Mouse (Mus musculus) kidney, adult 2 months (tissue): Measurements from ENCODE around the gene Eno2.

Source experiments
- CTCF ChIP-seq: fragments of 200-500 bp; conservative IDR thresholded peaks from 2 replicates; pipeline ENCODE4 v1.5.1; 2011; ENCODE audit warnings: low read depth, mild to moderate bottlenecking, control low read depth, low read length, moderate library complexity, mixed read lengths; ENCODE audit not compliant: insufficient read depth, insufficient read length
- POLR2A ChIP-seq: fragments of 200-500 bp; IDR thresholded peaks from one replicate; pipeline ENCODE4 v1.6.1; 2011; ENCODE audit warnings: low read depth, low read length, control low read depth

DNA sequence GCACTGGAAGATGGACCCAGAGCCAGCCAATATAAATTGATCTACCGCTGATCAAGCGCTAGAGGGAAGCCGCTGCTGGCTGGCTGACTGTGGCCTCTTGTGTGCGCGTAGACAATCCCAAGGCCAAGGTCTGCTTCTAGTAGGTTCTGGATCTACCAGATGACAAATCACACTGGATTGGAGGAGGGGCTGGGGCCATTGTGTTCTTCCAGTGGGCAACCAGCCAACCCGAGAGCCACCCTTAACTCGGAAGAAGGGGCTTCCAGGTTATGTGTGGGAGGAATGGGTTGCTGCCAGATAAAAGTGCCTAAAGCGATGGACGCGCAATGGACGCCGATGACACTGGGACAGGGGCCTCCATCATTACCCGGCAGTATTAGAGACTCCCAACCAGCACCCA is 51.5 kb downstream of the Eno2 start:
- TF ChIP-seq CTCF (no peak), POLR2A (no peak)
